Mouse (Mus musculus) A20 (cell line): ENCODE measurements around the gene Vwce.

ENCODE experiments used
- DNase-seq: peaks from one replicate; pipeline ENCODE4 v3.0.0-alpha.2; 2011; ENCODE audit warnings: low read depth, low spot score

The Vwce gene

DNA sequence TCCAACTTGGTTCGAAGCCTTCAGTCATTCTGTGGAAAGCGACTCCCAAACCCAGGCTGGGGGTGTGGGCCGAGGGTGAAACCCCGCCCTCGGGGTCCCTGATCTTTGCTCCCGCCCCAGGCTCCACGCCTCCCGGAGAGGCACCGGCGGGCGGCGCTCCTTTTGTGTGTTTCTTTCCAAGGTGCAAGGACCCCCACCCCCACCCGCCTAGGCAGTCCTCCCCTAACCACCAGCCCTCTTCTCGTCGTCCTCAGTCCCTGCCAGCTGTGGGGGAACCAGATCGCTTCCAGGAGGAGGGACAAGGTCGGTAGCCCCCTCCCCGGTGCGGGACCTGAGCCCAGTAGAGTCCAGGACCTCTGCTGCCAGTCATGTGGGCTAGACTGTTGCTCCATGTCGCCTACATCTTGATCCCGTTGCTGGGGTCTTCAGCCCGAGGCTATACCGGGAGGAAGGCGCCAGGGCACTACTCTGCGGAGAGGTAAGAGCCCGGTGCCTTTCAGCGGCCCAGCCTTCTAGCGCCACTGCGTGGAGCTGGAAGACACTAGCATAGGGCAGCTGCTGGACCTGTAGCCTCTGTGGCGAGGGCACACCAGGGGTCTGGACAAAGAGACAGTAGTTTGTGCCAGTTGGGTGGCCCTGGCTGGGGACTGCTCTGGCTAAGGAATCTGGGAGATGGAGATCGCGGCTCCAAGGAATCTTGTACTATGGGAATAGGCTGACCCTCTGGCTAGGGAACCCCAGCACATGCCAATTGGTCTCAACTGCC, at the start of gene Vwce:
Vwce (plus strand) TSS at position 108 of the 766 bp plus-strand sequence.
- no peak for DNase-seq

DNA sequence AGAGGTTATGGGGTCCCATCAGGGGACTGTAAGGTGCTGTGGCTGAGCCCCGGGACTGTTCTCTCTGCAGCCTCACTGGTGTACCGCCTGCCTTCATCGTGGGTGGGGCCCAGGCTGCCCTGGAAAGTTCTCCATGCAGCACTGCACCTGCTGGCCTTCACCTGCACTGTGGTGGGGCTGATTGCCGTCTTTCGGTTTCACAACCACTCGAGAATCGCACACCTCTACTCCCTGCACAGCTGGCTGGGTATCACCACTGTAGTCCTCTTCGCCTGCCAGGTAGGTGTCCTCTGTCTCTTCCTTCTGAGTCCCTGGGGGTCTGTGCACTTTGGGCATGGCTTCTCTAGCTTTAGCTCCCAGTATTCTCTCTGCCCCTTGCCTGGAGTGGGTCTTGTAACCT, 48.9 kb upstream of the Vwce start:
- DNase-seq = peak; percentile 88

DNA sequence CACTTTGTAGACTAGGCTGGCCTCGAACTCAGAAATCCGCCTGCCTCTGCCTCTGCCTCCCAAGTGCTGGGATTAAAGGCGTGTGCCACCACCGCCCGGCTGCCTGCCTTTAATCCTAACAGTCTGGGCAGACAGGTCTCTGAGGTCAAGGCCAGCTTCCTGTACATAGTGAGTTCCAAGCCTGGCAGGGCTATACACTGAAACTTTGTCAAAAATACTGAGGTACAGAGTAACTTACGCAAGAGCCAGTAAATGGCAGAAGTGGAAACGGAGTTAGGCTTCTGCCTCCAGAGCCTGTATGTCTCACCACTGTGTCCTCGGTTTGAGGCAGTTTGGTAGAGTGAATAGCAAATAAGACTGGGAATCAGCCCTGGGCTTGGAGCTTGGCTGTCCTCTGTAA, 46.8 kb upstream of the Vwce start:
- no peak for DNase-seq

DNA sequence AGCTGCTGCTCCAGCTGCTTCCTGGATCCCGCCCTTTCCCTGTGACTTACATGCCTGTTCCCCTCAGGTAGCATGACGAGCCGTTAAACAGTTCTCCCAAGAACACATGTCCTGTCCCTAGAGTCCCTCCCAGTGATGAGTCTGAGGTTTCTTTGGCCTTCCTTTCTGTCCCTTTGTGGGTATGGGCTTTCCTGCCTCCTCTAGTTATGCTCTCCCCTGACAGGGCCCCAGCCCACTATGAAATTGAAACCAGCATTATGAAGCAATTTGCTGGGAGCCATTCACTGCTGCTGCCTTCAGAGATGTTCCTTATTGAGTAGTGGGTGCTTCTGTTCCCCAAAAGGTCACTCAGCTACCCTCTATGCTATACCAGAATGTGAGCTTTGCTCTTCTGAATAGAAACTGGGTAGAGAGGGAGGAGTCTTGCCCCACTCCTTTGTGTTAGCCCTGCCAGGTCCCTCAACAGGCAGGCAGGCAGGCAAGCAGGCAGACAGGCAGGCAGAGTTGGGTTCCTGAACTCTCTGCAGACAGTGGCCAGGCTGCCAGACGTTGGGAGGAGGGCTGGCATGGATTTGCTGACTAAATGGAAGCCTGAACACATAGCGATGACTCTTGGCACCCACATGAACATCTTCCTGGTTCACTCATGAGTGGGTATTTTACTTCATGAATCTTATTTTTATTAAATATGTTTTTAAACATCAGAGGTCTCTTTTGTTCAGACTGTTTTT, 44.7 kb upstream of the Vwce start:
- no peak for DNase-seq

DNA sequence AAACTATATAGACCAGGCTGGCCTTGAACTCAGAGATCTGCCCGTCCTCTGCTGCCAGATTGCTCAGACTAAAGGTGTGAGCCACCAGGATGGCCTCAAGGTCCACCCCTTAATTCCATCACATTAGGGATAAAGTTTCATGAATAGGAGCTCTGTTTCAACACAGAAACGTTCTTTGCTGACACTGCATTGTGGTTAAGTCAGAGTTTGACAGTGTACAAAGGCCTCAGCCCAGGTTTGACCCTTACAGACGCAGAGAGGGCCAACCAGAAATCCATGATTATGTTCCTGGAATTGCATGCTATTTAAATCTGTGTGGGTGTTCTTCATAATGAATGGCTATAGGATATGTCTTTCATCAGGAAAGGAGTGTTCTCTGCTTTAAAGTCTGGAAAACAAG, 43.7 kb upstream of the Vwce start:
- DNase-seq = no peak

DNA sequence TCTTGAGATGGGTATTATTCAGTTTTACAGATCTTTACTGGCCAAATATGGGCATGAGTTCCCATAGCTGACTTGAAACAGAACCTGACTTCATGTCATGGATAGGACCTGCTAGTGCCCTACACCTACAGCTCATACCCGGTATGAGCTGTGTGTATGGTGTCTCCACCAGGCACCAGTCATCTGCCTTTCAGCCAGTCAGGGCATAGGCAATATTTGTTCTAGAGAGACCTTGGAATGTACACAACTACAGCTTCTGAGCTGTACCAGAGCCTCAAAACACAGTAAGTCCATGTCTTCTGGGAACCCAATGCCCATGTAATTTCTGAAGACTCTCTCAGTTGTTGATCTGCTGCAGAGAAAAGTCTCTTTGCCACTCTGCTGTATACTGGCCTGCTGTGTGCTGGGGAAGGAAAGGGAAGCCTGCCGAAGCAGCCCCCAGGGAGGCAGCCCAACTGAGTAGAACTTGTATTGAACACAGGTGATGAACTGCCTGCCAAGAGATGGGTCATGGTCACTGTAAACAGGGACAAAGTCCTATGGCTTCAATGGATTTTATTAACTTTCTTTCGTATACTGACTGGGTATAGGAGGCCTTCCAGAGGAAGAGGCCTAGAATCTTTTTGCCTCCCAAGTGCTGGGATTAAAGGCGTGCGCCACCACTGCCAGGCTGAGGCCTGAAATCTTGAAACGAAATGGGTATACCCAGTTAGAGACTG, 42.2 kb upstream of the Vwce start:
- DNase-seq = no peak

DNA sequence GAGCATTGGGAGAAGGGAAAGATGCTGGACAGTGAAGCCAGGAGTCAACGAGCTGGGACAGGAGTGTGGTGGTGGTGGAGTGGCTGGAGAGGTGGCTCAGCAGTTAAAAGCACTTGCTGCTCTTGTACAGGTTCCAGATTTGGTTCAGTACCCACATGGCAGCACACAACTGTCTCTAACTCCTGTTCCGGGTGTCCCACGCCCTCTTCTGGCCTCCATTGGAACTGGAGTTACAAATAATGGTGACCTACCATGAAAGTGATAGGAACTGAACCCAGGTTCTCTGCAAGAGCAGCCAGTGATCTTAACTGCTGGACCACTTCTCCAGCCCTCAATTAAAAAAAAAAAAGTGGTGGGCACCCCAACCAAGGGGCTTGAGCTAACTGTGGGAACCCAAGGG, 35.8 kb upstream of the Vwce start:
- DNase-seq = peak; percentile 67

DNA sequence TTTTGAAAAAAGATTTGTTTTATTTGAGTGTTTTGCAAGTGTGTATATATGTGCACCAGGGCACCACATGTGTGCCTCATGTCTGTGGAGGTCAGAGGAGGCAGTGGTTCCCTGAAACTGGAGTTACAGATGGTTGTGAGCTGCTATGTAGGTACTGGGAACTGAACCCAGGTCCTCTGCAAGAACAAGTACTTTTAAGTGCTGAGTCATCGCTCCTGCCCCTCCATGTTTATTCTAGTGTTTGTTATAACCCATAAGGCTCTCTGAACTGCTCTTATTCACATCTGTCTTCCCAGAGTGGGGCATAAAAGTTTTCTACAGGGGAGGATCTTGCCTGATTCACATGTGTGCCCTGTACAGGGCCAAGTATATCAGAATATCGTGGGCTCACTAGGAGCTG, 34.4 kb upstream of the Vwce start:
- no peak for DNase-seq

DNA sequence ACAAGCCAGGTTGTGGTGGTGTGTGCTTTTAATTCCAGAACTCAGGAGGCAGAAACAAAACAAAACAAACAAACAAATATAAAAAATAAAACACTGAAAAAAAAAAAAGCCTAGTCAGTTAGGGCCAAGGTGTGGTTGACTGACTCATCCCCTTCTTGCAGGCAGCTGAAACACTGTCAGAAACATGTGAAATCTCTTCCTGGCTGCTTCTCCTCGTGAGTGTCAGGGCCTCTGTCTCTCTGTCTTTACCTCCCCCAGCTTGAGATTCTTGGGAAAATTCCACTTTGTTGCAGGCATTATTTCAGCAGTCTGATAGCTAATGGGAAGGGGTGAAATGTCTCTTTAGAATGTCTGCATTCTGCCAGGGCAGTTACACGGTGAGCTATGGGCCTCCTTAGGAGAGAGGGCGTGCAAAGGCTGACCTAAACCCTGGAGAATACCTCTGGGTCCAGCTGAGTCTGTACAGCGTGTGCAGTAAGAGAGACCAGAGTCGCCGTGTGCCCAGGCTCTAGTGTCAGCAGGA, 31.7 kb upstream of the Vwce start:
- no peak for DNase-seq

DNA sequence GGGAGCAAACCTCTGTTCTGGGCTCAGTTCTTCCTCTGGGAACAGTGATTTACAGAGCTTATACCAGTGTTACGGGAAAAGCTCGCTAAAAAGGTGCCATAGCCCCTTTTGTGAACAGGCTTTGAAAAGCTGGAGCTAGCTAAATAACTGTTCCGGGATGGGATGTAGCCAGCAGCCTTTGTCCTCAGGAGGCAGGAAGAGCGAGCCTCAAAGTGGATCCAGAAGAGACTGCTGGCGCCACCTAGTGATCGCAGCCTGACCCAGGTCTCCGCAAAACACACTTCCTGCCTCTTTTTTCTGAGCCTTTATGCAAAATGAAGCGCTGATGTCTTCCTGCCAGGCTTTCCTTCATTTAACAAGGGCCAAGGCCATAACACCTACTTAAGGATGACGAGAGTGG, 31.2 kb upstream of the Vwce start:
- peak; percentile 91 for DNase-seq

DNA sequence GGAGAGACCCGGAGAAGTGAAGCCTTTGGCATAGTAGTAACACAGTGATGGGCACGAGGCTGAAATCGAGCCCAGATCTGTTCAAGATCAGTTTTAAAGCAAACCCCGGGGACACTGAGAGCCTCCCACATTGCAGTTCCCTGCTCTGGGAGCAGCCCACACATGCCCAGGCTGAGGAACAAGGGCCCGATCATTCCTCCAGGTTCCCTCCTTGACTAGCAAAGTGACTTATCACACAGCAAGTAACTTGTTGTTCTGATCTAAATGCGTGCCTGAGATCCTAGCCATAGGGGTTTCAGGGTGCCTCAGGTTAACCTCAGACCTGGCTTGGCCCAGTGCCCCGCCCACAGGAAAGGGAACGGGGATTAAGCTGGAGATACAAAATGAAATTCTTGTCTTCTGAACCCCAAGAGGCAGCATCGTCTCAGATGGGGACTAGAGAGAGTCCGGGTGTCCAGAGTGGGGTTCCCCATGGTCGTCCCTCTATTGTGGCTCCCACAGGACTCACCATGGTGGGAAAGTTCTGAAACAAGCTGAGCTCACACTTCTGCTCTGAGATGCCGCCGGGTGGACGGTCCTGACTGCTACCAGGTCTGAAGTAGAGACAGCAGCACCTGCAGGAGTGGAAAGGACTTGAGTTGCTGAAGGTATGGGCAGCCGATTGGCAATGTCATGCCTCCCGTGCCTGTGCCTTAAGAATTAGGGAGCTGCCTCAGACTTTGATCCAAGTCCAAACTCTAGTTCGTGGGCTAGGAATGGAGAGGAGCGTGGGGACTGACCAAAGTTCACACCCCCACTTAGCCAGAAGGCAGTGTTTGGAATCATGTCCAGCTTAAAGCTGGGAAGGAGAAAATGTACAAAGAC, 30.1 kb upstream of the Vwce start:
- peak; percentile 9 for DNase-seq

DNA sequence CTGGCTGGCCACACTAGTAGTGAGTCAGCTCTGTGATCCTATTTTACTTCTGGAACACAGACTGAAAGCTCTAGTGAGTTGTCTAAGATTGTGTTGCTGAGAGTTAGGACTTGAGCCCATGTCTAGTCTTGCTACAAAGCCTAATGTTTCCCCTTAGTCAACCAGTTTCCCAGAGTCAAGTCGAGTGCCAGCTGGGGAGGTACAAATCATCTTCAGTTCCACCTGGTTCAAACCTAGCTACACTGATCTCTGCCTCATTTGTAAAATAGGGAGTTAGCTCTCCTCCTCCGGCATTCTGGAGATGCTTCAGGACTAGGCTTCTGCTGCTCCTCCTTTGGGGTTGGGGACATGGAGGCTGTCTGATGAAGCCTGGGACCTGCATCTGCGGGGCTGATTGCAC, 29.5 kb upstream of the Vwce start:
- DNase-seq = no peak

DNA sequence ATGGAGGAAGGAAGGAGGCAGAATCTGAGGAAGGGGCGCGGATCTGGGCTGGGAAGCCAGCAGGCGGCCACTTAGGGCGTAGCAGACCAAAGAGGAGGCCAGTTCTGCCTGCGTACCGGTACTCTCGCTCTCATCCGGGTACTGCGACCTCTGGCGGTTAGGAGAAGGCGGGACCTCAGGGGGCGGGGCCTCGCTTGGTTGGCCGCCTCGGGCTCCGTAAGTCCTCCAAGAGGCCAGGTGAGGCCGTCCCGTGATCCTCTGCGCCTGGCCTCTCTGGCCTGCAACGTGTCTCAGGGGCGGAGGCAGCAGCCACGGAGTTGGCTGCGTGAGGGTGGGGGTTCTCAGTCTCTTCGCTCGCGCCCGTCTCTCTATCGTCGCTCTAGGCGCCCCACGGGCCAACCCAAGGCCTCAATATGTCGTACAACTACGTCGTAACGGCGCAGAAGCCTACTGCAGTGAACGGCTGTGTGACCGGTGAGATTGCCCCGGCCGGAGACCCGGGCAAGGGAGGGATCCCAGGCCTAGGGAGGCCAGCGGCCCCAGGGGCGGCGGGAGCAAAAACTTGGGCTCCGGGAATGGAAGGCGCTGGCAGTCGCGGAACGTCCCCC, 28.6 kb upstream of the Vwce start, which contains the start of the genes Ddb1 and Tkfc:
Ddb1 (plus strand) TSS at position 35 of the 608 bp plus-strand sequence.
Tkfc (minus strand) TSS at position 362 of the 608 bp plus-strand sequence.
- DNase-seq = peak; percentile 99

DNA sequence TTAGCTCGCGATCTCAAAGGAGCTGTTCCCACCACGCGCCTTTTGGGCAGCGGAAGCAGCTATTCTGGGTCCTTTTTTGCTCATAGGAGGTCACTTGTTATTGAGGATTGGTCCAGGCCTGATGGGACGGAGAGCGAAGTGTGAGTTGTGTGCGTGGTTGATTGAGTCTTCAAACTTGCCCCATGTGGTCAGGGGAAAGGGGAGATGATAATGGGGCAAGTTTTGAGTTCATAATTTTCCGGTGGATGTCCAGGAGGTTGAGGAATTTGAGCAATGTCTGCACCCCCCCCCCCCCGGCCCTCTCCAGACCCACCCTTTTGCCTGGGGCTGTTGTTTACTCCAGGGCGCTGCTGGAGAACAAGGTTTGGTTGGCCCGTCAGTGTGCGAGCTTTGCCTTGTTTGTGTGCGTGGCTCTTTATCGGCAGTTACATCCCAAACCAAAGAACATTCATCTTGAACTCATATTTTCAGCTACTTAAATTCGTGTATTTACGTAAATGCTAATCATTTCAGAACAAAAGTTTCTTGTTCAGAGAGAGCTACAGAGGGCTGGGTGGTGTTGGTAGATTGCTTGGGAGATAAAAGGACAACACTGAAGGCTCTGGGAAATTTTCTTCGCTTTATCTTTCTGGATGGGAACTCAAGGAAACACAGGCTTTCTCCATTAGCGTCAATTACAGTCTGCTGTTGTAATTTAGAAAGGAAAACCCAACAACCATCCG, 28.0 kb upstream of the Vwce start:
- peak; percentile 32 for DNase-seq

DNA sequence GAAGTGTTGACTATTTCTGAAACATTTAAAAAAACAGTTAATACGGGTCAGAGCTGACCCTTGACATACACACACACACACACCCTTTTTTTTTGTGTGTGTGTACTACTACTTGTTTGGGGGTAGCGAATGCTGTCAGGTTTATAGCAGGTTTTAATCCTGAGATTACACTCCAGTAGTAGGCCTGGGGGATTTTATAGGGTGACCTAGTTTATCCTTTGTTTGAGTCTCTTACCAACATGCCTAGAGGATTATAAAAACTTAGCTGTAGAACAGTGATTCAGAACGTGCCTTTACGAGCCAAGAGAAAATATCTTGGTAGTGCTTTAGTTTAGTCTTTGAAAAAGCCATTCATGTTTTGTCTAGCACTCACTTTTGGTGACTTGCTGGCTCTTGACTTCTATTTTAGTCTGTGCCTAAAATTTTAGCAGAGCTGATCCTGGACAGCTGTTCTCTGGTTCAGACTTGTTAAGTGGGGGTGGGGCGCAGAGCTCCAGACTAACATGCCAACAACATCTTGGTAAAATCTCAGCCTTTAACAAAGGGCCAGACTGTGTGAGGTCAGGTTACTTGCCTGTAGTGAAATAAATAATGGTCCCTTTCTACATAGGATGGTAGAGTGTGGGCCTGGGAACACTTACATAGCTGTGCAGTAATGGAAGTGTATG, 25.3 kb upstream of the Vwce start:
- DNase-seq = no peak

DNA sequence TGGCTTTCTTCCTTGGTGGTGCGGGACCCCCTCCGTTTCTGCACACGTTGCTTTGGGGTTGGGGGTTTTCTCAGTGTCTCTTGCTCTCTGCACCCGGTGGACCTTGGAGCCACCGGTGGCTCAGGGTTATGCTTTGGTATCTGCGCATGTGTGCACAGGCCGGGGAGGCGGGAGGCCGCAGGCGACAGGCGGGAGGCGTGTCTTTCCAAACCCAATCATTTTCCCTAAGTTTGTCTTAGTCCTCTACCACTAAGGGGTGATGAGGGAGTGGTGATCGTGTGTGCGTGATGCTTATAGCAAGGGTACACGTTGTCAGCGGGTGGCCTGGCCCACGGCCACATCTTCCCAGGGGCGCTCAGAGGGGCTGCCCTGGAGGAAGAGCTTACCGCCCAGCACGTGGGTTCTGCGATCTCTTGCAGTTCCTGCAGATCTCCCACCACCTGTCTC, 882 bp downstream of the Vwce start:
- no peak for DNase-seq

DNA sequence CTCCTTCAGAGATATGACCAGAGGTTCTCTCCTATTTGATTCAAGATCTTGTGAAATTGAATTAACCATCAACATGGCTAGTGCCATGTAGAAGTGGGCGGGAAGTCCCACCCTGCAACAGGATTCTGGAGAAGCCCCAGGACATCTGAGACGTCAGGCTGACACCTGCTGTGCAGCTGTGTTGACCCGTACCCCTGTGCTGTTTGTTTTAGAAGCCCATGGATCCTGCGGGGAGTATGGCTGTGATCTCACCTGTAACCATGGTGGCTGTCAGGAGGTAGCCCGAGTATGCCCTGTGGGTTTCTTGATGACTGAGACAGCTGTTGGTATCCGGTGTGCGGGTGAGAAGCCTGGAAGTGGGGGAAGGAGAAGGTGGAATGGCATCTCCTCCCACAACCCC, 3.8 kb downstream of the Vwce start:
- DNase-seq = no peak

DNA sequence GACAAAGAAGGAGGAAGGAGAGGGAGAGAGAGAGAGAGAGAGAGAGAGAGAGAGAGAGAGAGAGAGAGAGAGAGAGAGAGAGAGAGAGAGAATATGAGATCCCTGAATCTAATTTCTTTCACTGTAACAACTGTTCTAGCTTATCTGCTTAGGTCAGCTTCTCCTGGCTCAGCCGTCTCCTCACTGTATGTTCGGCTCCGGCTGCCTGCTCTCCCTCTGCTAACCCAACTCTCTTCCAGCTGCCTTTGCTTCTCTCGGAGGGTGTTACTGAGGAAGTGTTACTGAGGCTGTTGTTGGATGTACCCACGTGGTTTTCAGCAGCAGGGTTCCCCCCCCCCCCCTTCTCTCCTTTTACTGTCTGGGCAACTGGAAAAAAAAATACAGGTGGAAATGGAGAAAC, 6.1 kb downstream of the Vwce start:
- DNase-seq = no peak

DNA sequence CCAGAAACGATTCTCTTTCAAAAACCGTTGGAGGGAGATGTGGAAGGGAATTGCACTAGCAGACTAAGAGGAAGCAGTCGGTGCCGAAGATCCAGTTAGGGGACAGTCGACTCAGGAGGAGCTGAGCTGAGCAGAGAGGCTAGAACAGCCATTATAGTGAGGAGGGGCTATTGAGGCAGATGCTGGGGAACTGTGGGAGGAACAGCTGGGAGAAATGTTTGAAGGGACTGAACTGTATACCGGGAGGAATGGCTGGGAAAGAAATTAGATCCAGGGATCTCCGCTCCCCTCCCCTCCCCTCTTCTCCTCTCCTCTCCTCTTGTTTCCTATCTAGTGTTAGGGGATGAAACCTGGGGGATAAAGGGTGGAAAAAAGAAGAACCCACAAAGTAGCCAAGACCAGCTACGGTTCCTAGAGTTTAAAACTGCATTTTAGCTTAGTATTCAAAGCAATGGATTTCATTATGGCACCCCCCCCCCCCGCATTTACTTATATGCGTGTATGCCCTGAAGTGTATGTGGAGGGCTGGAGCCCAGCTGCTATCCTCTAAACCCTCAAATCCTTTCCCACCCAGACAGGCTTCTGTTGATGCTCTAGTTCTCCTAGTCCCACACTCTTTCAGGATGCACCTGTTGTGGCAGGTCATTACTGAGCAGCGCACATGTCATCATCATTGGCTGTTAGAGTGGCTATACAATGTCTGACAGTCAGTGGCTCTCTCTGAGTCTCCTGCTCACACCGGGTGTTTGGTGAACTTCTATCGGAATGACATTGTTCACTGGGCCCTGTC, 6.8 kb downstream of the Vwce start:
- DNase-seq = no peak
